Mouse (Mus musculus) MEL (cell line): Measurements from ENCODE around the gene N4bp1. TPM values are rescaled to one million over a fixed set of nuclear protein-coding genes. Genes with fewer than 3 reads are reported as not detected.

Experiments used
- DNase-seq: peaks from one replicate; pipeline ENCODE4 v3.0.0; 2011; ENCODE audit warnings: low read depth, low spot score
- H3K27ac ChIP-seq: 2 replicates; pipeline ENCODE4 v1.5.1; 2012; ENCODE audit warnings: low read depth, mild to moderate bottlenecking, control low read depth, low read length, moderate library complexity; ENCODE audit not compliant: control insufficient read depth
- H3K27me3 ChIP-seq, 2 experiments: fragments of 150-350 bp in 1 of 2; sonication (generic) in 1 of 2; 2 replicates each; pipeline ENCODE4 v1.6.1; 2012; ENCODE audit warnings: low read length in 2 of 2, mild to moderate bottlenecking in 2 of 2, improper control_type of control experiment in 1 of 2, moderate library complexity in 1 of 2; ENCODE audit not compliant: insufficient read depth in 2 of 2, control insufficient read depth in 1 of 2
- H3K36me3 ChIP-seq, 2 experiments: 2 replicates each; pipeline ENCODE4 v1.6.1; 2012 to 2014; ENCODE audit warnings: low read length in 2 of 2, improper control_type of control experiment in 1 of 2, inconsistent platforms in 1 of 2, mild to moderate bottlenecking in 1 of 2; ENCODE audit not compliant: insufficient read depth in 2 of 2, control insufficient read depth in 1 of 2
- H3K4me1 ChIP-seq, 2 experiments: fragments of 150-350 bp in 1 of 2; sonication (generic) in 1 of 2; 2 replicates each; pipeline ENCODE4 v1.6.1; 2012; ENCODE audit warnings: low read length in 2 of 2, improper control_type of control experiment in 1 of 2, mild to moderate bottlenecking in 1 of 2; ENCODE audit not compliant: insufficient read depth in 2 of 2, control insufficient read depth in 1 of 2
- H3K4me3 ChIP-seq, 2 experiments: fragments of 150-350 bp in 1 of 2; sonication (generic) in 1 of 2; 2 replicates each; pipeline ENCODE4 v1.5.1; 2012; ENCODE audit warnings: low read depth in 2 of 2, low read length in 2 of 2, mild to moderate bottlenecking in 2 of 2, moderate library complexity in 2 of 2, control low read depth in 1 of 2, improper control_type of control experiment in 1 of 2; ENCODE audit not compliant: control insufficient read depth in 1 of 2, insufficient read depth in 1 of 2
- H3K79me2 ChIP-seq: 2 replicates; pipeline ENCODE4 v1.6.1; 2012; ENCODE audit warnings: mild to moderate bottlenecking, low read length, moderate library complexity; ENCODE audit not compliant: control insufficient read depth, poor library complexity, insufficient read depth
- H3K9ac ChIP-seq: 2 replicates; pipeline ENCODE4 v1.6.1; 2012; ENCODE audit warnings: low read depth, mild to moderate bottlenecking, control low read depth, low read length, moderate library complexity; ENCODE audit not compliant: control insufficient read depth, poor library complexity, severe bottlenecking
- H3K9me3 ChIP-seq: fragments of 150-350 bp; sonication (generic); replicated peaks from 2 replicates; pipeline ENCODE4 v1.6.1; 2012; ENCODE audit warnings: mild to moderate bottlenecking, low read length, improper control_type of control experiment, moderate library complexity; ENCODE audit not compliant: insufficient read depth
- BHLHE40 ChIP-seq: IDR thresholded peaks from 2 replicates; pipeline ENCODE4 v1.6.1; 2012; ENCODE audit warnings: low read depth, mild to moderate bottlenecking, inconsistent platforms, low read length, improper control_type of control experiment, borderline replicate concordance
- CHD1 ChIP-seq: IDR thresholded peaks from 2 replicates; pipeline ENCODE4 v1.6.1; 2012; ENCODE audit warnings: low read depth, mild to moderate bottlenecking, inconsistent platforms, low read length, improper control_type of control experiment
- CHD2 ChIP-seq: IDR thresholded peaks from 2 replicates; pipeline ENCODE4 v1.6.1; 2011; ENCODE audit warnings: low read length, improper control_type of control experiment
- E2F4 ChIP-seq: IDR thresholded peaks from 2 replicates; pipeline ENCODE4 v1.6.1; 2011; ENCODE audit warnings: low read depth, low read length, improper control_type of control experiment, borderline replicate concordance
- ELF1 ChIP-seq: IDR thresholded peaks from 2 replicates; pipeline ENCODE4 v1.6.1; 2014; ENCODE audit warnings: low read depth, mild to moderate bottlenecking, inconsistent platforms, low read length, improper control_type of control experiment, moderate library complexity
- EP300 ChIP-seq, 2 experiments: IDR thresholded peaks; 2 replicates each; pipeline ENCODE4 v1.6.1; 2011; ENCODE audit warnings: improper control_type of control experiment in 2 of 2, low read length in 2 of 2, low read depth in 1 of 2, mild to moderate bottlenecking in 1 of 2
- ETS1 ChIP-seq: IDR thresholded peaks from 2 replicates; pipeline ENCODE4 v1.6.1; 2012; ENCODE audit warnings: low read depth, mild to moderate bottlenecking, inconsistent platforms, low read length, improper control_type of control experiment, moderate library complexity
- GABPA ChIP-seq: IDR thresholded peaks from 2 replicates; pipeline ENCODE4 v1.6.1; 2012; ENCODE audit warnings: low read depth, mild to moderate bottlenecking, inconsistent platforms, low read length, improper control_type of control experiment, moderate library complexity
- MAX ChIP-seq: IDR thresholded peaks from 2 replicates; pipeline ENCODE4 v1.6.1; 2011; ENCODE audit warnings: low read length, improper control_type of control experiment
- MAZ ChIP-seq: IDR thresholded peaks from 2 replicates; pipeline ENCODE4 v1.6.1; 2012; ENCODE audit warnings: low read depth, mild to moderate bottlenecking, inconsistent platforms, low read length, improper control_type of control experiment
- MYB ChIP-seq: IDR thresholded peaks from 2 replicates; pipeline ENCODE4 v1.6.1; 2011; ENCODE audit warnings: mild to moderate bottlenecking, low read depth, low read length, improper control_type of control experiment
- POLR2AphosphoS2 ChIP-seq: IDR thresholded peaks from 2 replicates; pipeline ENCODE4 v1.6.1; 2011; ENCODE audit warnings: low read length, improper control_type of control experiment
- RAD21 ChIP-seq: IDR thresholded peaks from 2 replicates; pipeline ENCODE4 v1.6.1; 2011; ENCODE audit warnings: mild to moderate bottlenecking, low read depth, low read length, improper control_type of control experiment
- RCOR1 ChIP-seq: IDR thresholded peaks from 2 replicates; pipeline ENCODE4 v1.6.1; 2012; ENCODE audit warnings: low read depth, mild to moderate bottlenecking, inconsistent platforms, low read length, improper control_type of control experiment
- SIN3A ChIP-seq: IDR thresholded peaks from 2 replicates; pipeline ENCODE4 v1.6.1; 2012; ENCODE audit warnings: low read length, improper control_type of control experiment, inconsistent platforms
- TCF12 ChIP-seq: IDR thresholded peaks from 2 replicates; pipeline ENCODE4 v1.6.1; 2014; ENCODE audit warnings: low read depth, mild to moderate bottlenecking, inconsistent platforms, low read length, improper control_type of control experiment, moderate library complexity
- USF1 ChIP-seq: IDR thresholded peaks from 2 replicates; pipeline ENCODE4 v1.6.1; 2014; ENCODE audit warnings: low read depth, mild to moderate bottlenecking, inconsistent platforms, low read length, improper control_type of control experiment, moderate library complexity
- ZC3H11A ChIP-seq: IDR thresholded peaks from 2 replicates; pipeline ENCODE4 v1.6.1; 2012; ENCODE audit warnings: low read depth, mild to moderate bottlenecking, inconsistent platforms, low read length, improper control_type of control experiment
- ZNF384 ChIP-seq: IDR thresholded peaks from 2 replicates; pipeline ENCODE4 v1.6.1; 2012; ENCODE audit warnings: low read depth, mild to moderate bottlenecking, inconsistent platforms, low read length, improper control_type of control experiment
- polyA plus RNA-seq, 2 experiments: library from polyadenylated mRNA; stranded (reverse) in 1 of 2; unstranded in 1 of 2; fragments of >175 nt in 1 of 2; fragments of >200 nt in 1 of 2; gene quantifications; 2 replicates each; pipeline versions ENCODE4 v1.2.1 to v1.2.4; 2012; ENCODE audit warnings: low replicate concordance in 2 of 2, low read depth in 1 of 2; ENCODE audit not compliant: insufficient read length in 2 of 2, insufficient read depth in 1 of 2, missing spikeins in 1 of 2
- total RNA-seq: library from RNA; depleted of rRNA; stranded (reverse); fragments of 300-350 nt; gene quantifications from 2 replicates; pipeline ENCODE4 v1.2.3, GENCODE M21; 2012

N4bp1 gene
- total and polyA plus RNA-seq, 3 experiments = 13.4 to 24.0 TPM; not detected in 1

DNA sequence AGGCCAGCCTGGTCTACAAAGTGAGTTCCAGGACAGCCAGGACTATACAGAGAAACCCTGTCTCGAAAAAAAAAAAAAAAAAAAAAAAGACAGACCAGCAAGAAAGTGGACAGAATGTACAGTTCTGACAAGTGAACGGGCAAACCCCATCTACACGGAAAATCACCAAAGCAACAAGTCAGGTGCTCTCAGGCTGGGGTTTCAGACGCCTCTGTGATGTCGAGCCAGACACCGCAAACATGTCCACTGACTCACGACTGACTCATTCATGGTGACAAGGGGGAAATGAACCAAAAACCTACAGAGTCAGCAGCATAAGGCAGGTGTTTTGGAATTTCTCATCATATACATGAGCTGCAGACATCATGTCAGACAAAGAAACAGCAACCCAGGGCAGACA is 28.8 kb downstream of the N4bp1 start:
- peaks cover 2 to 8% of the 10 kb centered on the region in 2 experiments; a peak in 3 of 4 replicates for H3K36me3 ChIP-seq
- H3K9ac ChIP-seq = no peak overlapping the region
- H3K4me3 ChIP-seq = no peak overlapping the region
- no peak overlapping the region for H3K27ac ChIP-seq
- H3K79me2 ChIP-seq = peaks cover 2% of the 10 kb centered on the region; the same call in 1 of the 2 replicates
- H3K9me3 ChIP-seq = no peaks in the 10 kb centered on the region
- no peak for DNase-seq
- H3K4me1 ChIP-seq = peaks cover 2% of the 10 kb centered on the region in 2 experiments; a peak in 2 of 4 replicates
- TF ChIP-seq MAX = no peak
- TF ChIP-seq MAZ = no peak
- no peak for TF ChIP-seq ETS1
- no peak for TF ChIP-seq ZC3H11A
- no peak for TF ChIP-seq RCOR1
- no peak for TF ChIP-seq ELF1
- no peaks in the 10 kb centered on the region for H3K27me3 ChIP-seq

DNA sequence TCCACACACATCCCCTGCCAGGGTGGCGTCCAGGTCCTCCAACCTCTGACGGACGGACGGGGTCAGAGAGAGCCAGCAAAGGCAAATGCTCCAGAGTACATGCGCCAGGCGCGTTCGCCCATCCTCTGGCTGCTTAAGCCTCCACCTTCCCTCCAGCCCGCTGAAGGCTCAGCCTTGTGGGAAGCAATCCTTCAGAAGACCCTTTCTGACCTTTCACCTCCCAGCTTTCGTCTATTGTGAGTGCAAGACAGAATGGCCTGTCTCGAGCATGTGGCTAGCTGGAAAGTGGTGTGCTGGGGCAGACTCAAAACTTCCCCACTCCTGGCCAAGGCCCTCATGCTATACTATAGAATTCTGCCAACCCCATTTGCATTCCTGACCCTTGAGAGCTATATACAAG is 30.4 kb downstream of the N4bp1 start:
- H3K27me3 ChIP-seq = no peaks in the 10 kb centered on the region
- no peak for TF ChIP-seq POLR2AphosphoS2
- no peak for TF ChIP-seq ZNF384
- TF ChIP-seq USF1 = no peak
- TF ChIP-seq RAD21 = no peak
- no peak for TF ChIP-seq BHLHE40
- no peak for TF ChIP-seq SIN3A
- no peak for TF ChIP-seq E2F4
- TF ChIP-seq ZC3H11A = no peak
- TF ChIP-seq MAZ = no peak
- no peak for TF ChIP-seq TCF12
- TF ChIP-seq CHD1 = no peak
- no peak for TF ChIP-seq EP300 (IDR thresholded peaks at IDR 0.05; ENCODE audit: low read depth in 1 of 2, low read length in 2 of 2)
- TF ChIP-seq CHD2 = no peak
- no peak for TF ChIP-seq GABPA
- TF ChIP-seq MYB = no peak
- no peak for TF ChIP-seq MAX
- TF ChIP-seq, all 39 proteins: peak for 0
- Histone ChIP-seq H3K36me3 (peaks cover 1 to 2% of the 10 kb centered on the region in 2 experiments; a peak in 2 of 4 replicates), H3K9ac (no peak overlapping the region), H3K79me2 (no peaks in the 10 kb centered on the region; the same call in 1 of the 2 replicates), H3K4me1 (peaks cover 2% of the 10 kb centered on the region in 2 experiments; a peak in 2 of 4 replicates), H3K9me3 (no peaks in the 10 kb centered on the region), H3K4me3 (no peak overlapping the region), H3K27ac (no peak overlapping the region)
- no peak for DNase-seq
